Mouse (Mus musculus): Measurements from ENCODE around the gene Glmn. TPM values are rescaled to one million over a fixed set of nuclear protein-coding genes. Genes with fewer than 3 reads are reported as not detected.

Glmn gene
- polyA plus RNA-seq, 1 experiment from 2014 or later = 50.2 TPM

- ATAC-seq (ENCODE audit: insufficient number of reproducible peaks, insufficient read depth, low FRiP score, low TSS enrichment, low read depth) = no peak
- no peaks in the 10 kb centered on the region for H3K27me3 ChIP-seq
- WGBS = 91% methylated on average over 4 of the region's 4 CpGs
Observed at GRCm38 (mm10) chr5:107518602-107519001, 79.1 kb downstream of the Glmn start.

GRCm38 (mm10) chr5:107516087-107516486, 81.6 kb downstream of the Glmn start:
- ATAC-seq (ENCODE audit: insufficient number of reproducible peaks, insufficient read depth, low FRiP score, low TSS enrichment, low read depth) = no peak
- Histone ChIP-seq H3K4me2 (no peak overlapping the region), H3K36me3 (no peaks in the 10 kb centered on the region)

More at GRCm38 (mm10) chr5:107518602-107519001, 79.1 kb downstream of the Glmn start:
- Histone ChIP-seq H3K4me2 (no peak overlapping the region), H3K4me1 (replicated peaks) (no peaks in the 10 kb centered on the region), H3K9ac (replicated peaks) (no peak overlapping the region), H3K27ac (no peak overlapping the region), H3K4me3 (replicated peaks) (no peak overlapping the region), H3K36me3 (no peaks in the 10 kb centered on the region), H3K9me3 (no peaks in the 10 kb centered on the region)

GRCm38 (mm10) chr5:107515453-107515852, 82.2 kb downstream of the Glmn start:
- no peak overlapping the region for H3K4me2 ChIP-seq

More at GRCm38 (mm10) chr5:107516087-107516486, 81.6 kb downstream of the Glmn start:
- H3K4me3 ChIP-seq (replicated peaks) = no peak overlapping the region
- no peaks in the 10 kb centered on the region for H3K9me3 ChIP-seq
- no peaks in the 10 kb centered on the region for H3K4me1 ChIP-seq (replicated peaks)
- WGBS = 98% methylated on average over 1 of the region's 1 CpGs
- H3K27me3 ChIP-seq = no peaks in the 10 kb centered on the region
- no peak overlapping the region for H3K27ac ChIP-seq
- no peak overlapping the region for H3K9ac ChIP-seq (replicated peaks)

GRCm38 (mm10) chr5:107513583-107513982, 84.1 kb downstream of the Glmn start:
- ATAC-seq (ENCODE audit: insufficient number of reproducible peaks, insufficient read depth, low FRiP score, low TSS enrichment, low read depth) = no peak
- H3K9me3 ChIP-seq = no peaks in the 10 kb centered on the region
- 52% methylated on average over 7 of the region's 7 CpGs for WGBS
- no peak overlapping the region for H3K9ac ChIP-seq (replicated peaks)
- no peak overlapping the region for H3K4me2 ChIP-seq
- H3K36me3 ChIP-seq = peaks cover 4% of the 10 kb centered on the region; the same call in 1 of the 2 replicates
- H3K27ac ChIP-seq = no peak overlapping the region
- H3K27me3 ChIP-seq = no peaks in the 10 kb centered on the region
- H3K4me3 ChIP-seq (replicated peaks) = no peak overlapping the region
- no peaks in the 10 kb centered on the region for H3K4me1 ChIP-seq (replicated peaks)

More at GRCm38 (mm10) chr5:107515453-107515852, 82.2 kb downstream of the Glmn start:
- H3K27ac ChIP-seq = no peak overlapping the region
- no peak overlapping the region for H3K4me3 ChIP-seq (replicated peaks)
- no peak overlapping the region for H3K9ac ChIP-seq (replicated peaks)
- no peaks in the 10 kb centered on the region for H3K4me1 ChIP-seq (replicated peaks)
- no peaks in the 10 kb centered on the region for H3K9me3 ChIP-seq
- H3K36me3 ChIP-seq = peaks cover 1% of the 10 kb centered on the region; the same call in 1 of the 2 replicates
- WGBS = 95% methylated on average over 3 of the region's 3 CpGs
- ATAC-seq (ENCODE audit: insufficient number of reproducible peaks, insufficient read depth, low FRiP score, low TSS enrichment, low read depth) = no peak
- H3K27me3 ChIP-seq = no peaks in the 10 kb centered on the region

- Histone ChIP-seq H3K4me3 (replicated peaks) (no peak overlapping the region), H3K9me3 (no peaks in the 10 kb centered on the region), H3K4me1 (replicated peaks) (no peaks in the 10 kb centered on the region), H3K27me3 (no peaks in the 10 kb centered on the region), H3K4me2 (no peak overlapping the region), H3K36me3 (peaks cover 8% of the 10 kb centered on the region; the same call in 1 of the 2 replicates), H3K27ac (no peak overlapping the region), H3K9ac (replicated peaks) (no peak overlapping the region)
- ATAC-seq (ENCODE audit: insufficient number of reproducible peaks, insufficient read depth, low FRiP score, low TSS enrichment, low read depth) = no peak
- WGBS = 58% methylated on average over 2 of the region's 2 CpGs
Observed at GRCm38 (mm10) chr5:107511326-107511725, 86.4 kb downstream of the Glmn start.

- no peaks in the 10 kb centered on the region for H3K9me3 ChIP-seq
- H3K9ac ChIP-seq (replicated peaks) = no peak overlapping the region
- peaks cover 8% of the 10 kb centered on the region; the same call in 1 of the 2 replicates for H3K36me3 ChIP-seq
- no peaks in the 10 kb centered on the region for H3K27me3 ChIP-seq
- no peak overlapping the region for H3K27ac ChIP-seq
- no peak overlapping the region for H3K4me3 ChIP-seq (replicated peaks)
- 86% methylated on average over 10 of the region's 10 CpGs for WGBS
- H3K4me2 ChIP-seq = no peak overlapping the region
- H3K4me1 ChIP-seq (replicated peaks) = no peaks in the 10 kb centered on the region
- no peak for ATAC-seq (ENCODE audit: insufficient number of reproducible peaks, insufficient read depth, low FRiP score, low TSS enrichment, low read depth)
Observed at GRCm38 (mm10) chr5:107510503-107510902, 87.2 kb downstream of the Glmn start.

- no peak within 1 kb of the TSS for H3K4me2 ChIP-seq
Observed at GRCm38 (mm10) chr5:107507321-107507720, 90.4 kb downstream of the Glmn start, which contains the start of gene Gm42669. TSS of gene Gm42669 (plus strand) at chr5:107507621.

GRCm38 (mm10) chr5:107500741-107501140, 96.9 kb downstream of the Glmn start:
- Histone ChIP-seq H3K4me2 (no peak overlapping the region), H3K27ac (no peak overlapping the region), H3K4me1 (replicated peaks) (peaks cover 9% of the 10 kb centered on the region), H3K4me3 (replicated peaks) (no peak overlapping the region), H3K9ac (replicated peaks) (no peak overlapping the region), H3K9me3 (no peaks in the 10 kb centered on the region), H3K36me3 (peaks cover 10% of the 10 kb centered on the region; the same call in 1 of the 2 replicates), H3K27me3 (no peaks in the 10 kb centered on the region)
- no peak for ATAC-seq (ENCODE audit: insufficient number of reproducible peaks, insufficient read depth, low FRiP score, low TSS enrichment, low read depth)
- 97% methylated on average over 1 of the region's 1 CpGs for WGBS

More at GRCm38 (mm10) chr5:107507321-107507720, 90.4 kb downstream of the Glmn start, which contains the start of gene Gm42669:
- Histone ChIP-seq H3K27ac (no peak within 1 kb of the TSS), H3K36me3 (peaks cover 18% of the 10 kb centered on the region; the same call in 1 of the 2 replicates), H3K4me1 (replicated peaks) (no peaks in the 10 kb centered on the region), H3K9me3 (no peaks in the 10 kb centered on the region), H3K9ac (replicated peaks) (no peak within 1 kb of the TSS), H3K27me3 (no peaks in the 10 kb centered on the region), H3K4me3 (replicated peaks) (no peak within 1 kb of the TSS)
- WGBS = 73% methylated on average over 4 of the region's 4 CpGs
- no peak for ATAC-seq (ENCODE audit: insufficient number of reproducible peaks, insufficient read depth, low FRiP score, low TSS enrichment, low read depth)

- no peaks in the 10 kb centered on the region for H3K27me3 ChIP-seq
- no peak overlapping the region for H3K27ac ChIP-seq
- peaks cover 10% of the 10 kb centered on the region; the same call in 1 of the 2 replicates for H3K36me3 ChIP-seq
- no peak overlapping the region for H3K9ac ChIP-seq (replicated peaks)
- H3K4me3 ChIP-seq (replicated peaks) = no peak overlapping the region
- WGBS = 89% methylated on average over 5 of the region's 5 CpGs
- H3K4me1 ChIP-seq (replicated peaks) = peaks cover 9% of the 10 kb centered on the region
- no peak overlapping the region for H3K4me2 ChIP-seq
- no peak for ATAC-seq (ENCODE audit: insufficient number of reproducible peaks, insufficient read depth, low FRiP score, low TSS enrichment, low read depth)
- H3K9me3 ChIP-seq = no peaks in the 10 kb centered on the region
Observed at GRCm38 (mm10) chr5:107499891-107500535, 97.7 kb downstream of the Glmn start.

Other genes with a start within 250 kb of the Glmn start
- 1.1 and 1.3 TPM in 2 replicates for gene Ephx4, start 195.2 kb downstream of the Glmn start, polyA plus RNA-seq (2016; fragmentation: Nextera tagmentation; extraction: Ambion mirVana)
- gene Lpcat2b, start 166.3 kb downstream of the Glmn start, polyA plus RNA-seq (2016; fragmentation: Nextera tagmentation; extraction: Ambion mirVana) = not detected in 2 replicates
- gene Btbd8, start 159.9 kb downstream of the Glmn start, polyA plus RNA-seq (2016; fragmentation: Nextera tagmentation; extraction: Ambion mirVana) = 6.3 and 6.7 TPM in 2 replicates
- 0.93 and 0.99 TPM in 2 replicates for gene Gm42669, start 90.3 kb downstream of the Glmn start, polyA plus RNA-seq (2016; fragmentation: Nextera tagmentation; extraction: Ambion mirVana)
- gene 1700028K03Rik, start 63.2 kb downstream of the Glmn start, polyA plus RNA-seq (2016; fragmentation: Nextera tagmentation; extraction: Ambion mirVana) = 0.13 and 0.14 TPM in 2 replicates
- gene Rpap2, start 515 bp downstream of the Glmn start, polyA plus RNA-seq (2016; fragmentation: Nextera tagmentation; extraction: Ambion mirVana) = 19.8 and 22.7 TPM in 2 replicates
- not detected in 2 replicates for gene Gfi1, start 128.1 kb upstream of the Glmn start, polyA plus RNA-seq (2016; fragmentation: Nextera tagmentation; extraction: Ambion mirVana)
- 0.37 and 0.55 TPM in 2 replicates for gene Ube2d2b, start 232.2 kb upstream of the Glmn start, polyA plus RNA-seq (2016; fragmentation: Nextera tagmentation; extraction: Ambion mirVana)